Mouse (Mus musculus) left cerebral cortex, postnatal 36 days (tissue): ENCODE measurements at regions not wholly inside any gene's neighbourhood (a gene's known extent, or its start where the extent isn't known, plus 50 kb on each side); places are given as distances from the start of the nearest gene placed in this dataset.
A peak's percentile ranks its signal among the peaks of the same experiment; 100 is the strongest.
"Not testable (repeated sequence)": the region's sequence is repeated elsewhere in the genome, so short reads cannot be mapped to it uniquely, and the experiment has no call there.

Experiments used
- DNase-seq, 2 experiments: peaks; one replicate each; pipeline ENCODE4 v3.0.0; 2021 to 2022; ENCODE audit warnings: low spot score in 2 of 2, mixed read lengths in 1 of 2
- intact Hi-C: fragments of 180-260 bp; cut with DNase I; formaldehyde crosslinking; loops from one replicate; pipeline ENCODE4 v1.15.1; 2025

DNA sequence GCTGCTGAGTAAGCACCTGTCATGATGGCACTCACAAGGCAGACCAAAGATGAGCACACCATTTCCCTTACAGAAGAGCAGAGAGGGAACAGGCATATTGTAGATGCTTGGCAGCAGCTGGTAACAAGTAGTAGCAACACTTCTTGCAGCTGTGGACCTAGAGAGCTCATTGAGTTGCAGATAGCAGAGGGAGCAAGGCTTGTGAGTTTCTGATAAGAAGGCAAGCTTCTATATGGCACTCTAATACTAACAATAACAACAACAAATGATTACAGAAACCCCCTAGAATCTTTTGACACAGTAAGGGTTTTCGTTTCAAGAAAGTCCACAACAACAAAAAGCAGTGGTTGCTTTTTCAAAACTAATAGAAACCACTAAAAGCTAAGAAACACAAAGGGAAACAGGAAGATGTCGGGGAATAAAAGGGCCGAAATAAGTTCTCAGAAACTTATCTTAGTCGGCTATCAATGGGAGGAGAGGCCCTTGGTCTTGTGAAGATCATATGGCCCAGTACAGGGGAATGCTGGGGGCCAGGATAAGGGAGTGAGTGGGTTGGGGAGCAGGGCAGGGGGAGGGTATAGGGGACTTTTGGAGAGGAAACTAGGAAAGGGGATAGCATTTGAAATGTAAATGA is 248.5 kb upstream of the Tusc1 start:
- intact Hi-C loops, result no loop called here
- DNase-seq, result no peak

GRCm38 (mm10) chr4:93579343-93579742 is 244.0 kb upstream of the Tusc1 start:
- intact Hi-C loops, result no loop called here
- no peak for DNase-seq

DNA sequence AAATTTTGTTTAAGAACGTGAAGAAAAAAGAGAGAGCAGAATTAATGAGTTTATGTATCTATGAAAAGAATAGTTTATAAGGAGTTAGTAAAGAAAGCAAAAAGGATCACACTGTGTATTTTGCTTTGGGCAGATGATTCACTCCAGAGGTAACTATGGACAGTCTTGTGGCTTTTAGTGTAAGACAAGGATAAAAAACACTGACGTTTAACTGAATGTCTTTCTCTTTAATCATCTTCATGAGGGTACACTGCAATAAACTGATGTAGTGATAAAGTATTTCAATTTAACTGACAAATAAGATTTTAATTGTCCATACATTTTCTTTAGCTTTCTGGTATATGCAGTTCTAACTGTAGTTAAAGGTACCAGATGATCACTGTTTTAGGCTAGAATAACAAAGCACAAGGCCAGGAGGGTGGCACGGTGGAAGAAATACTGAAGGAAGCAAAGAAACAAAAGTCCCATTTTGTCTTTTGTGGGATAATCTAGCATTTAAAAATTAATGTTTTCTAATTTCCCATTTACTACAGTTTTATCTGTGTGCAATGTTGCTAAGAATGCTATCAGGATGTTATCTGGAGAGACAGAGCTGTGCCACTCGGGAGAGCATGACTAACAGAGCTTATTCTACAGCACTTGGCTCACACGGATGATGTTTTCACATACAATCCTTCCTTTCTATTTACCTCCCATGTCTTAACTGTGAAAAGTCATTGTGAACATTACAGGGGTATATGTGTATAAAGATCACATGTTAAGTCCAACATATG is 232.4 kb upstream of the Tusc1 start:
- DNase-seq, result no peak
- intact Hi-C loops, result no loop called here

DNA sequence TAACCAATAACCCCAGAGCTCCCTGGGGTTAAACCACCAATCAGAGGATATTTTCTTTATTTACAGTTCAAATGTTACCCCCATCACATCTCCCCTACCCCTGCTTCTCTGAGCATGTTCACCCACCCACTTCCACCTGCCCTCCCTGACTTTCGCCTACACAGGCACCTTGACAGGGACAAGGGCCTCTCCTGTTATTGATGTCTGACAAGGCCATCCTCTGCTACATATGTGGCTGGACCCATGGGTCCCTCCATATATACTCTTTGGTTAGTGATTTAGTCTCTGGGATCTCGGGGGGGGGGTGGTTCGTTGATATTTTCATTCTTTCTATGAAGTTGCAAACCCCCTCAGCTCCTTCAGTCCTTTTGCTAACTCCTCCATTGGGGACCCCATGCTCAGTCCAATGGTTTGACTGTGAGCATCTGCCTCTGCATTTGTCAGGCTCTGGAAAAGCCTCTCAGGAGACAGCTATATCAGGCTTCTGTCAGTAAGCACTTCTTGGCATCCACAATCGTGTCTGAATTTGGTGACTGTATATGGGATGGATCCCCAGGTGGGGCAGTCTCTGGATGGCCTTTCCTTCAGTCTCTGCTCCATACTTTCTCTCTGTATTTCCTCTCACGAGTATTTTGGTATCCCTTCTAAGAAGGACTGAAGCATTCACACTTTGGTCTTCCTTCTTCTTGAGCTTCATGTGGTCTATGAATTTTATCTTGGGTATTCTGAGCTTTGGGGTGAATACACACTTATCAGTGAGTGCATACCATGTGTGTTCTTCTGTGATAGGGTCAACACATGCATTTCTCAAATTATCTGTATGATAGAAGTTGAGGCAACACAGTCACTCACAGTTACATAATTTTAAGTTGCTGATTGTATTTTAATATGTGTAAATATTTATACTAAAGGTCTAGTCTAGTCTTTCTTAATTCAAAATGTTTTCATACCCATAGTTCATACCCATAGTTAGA is 220.8 kb upstream of the Tusc1 start:
- DNase-seq, result no peak
- intact Hi-C loops, result no loop called here

- DNase-seq, intact Hi-C loops: not testable (repeated sequence)
Measured at GRCm38 (mm10) chr4:93555181-93555580, 219.9 kb upstream of the Tusc1 start.

GRCm38 (mm10) chr4:93552489-93553160 is 217.3 kb upstream of the Tusc1 start:
- intact Hi-C loops, result no loop called here

DNA sequence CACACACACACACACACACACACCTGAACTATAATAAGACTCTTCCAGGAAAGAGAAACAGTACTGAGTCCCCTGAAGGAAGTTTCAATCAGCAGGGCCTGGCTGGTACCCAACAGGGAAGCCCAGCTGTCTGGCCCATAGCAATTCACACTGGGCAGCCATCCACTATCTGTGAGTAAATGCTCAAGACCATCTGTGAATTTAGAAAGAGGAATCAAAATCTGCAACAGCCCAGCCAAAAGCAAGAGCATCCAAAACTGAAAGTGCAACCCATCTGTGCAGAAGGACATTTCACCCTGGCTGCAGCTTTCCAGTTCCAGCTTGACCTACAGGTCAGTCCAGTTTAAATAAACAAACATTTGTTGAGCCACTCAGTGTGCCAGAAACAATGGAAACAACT is 215.8 kb upstream of the Tusc1 start:
- DNase-seq, result peak; percentile 38 to 54
- intact Hi-C loops, result no loop called here

More at GRCm38 (mm10) chr4:93552489-93553160, 217.3 kb upstream of the Tusc1 start:
- DNase-seq, result no peak

GRCm38 (mm10) chr4:93540588-93540987 is 205.3 kb upstream of the Tusc1 start:
- DNase-seq, result no peak
- intact Hi-C loops, result no loop called here

GRCm38 (mm10) chr4:93527382-93527781 is 192.1 kb upstream of the Tusc1 start:
- intact Hi-C loops, result no loop called here
- no peak for DNase-seq

DNA sequence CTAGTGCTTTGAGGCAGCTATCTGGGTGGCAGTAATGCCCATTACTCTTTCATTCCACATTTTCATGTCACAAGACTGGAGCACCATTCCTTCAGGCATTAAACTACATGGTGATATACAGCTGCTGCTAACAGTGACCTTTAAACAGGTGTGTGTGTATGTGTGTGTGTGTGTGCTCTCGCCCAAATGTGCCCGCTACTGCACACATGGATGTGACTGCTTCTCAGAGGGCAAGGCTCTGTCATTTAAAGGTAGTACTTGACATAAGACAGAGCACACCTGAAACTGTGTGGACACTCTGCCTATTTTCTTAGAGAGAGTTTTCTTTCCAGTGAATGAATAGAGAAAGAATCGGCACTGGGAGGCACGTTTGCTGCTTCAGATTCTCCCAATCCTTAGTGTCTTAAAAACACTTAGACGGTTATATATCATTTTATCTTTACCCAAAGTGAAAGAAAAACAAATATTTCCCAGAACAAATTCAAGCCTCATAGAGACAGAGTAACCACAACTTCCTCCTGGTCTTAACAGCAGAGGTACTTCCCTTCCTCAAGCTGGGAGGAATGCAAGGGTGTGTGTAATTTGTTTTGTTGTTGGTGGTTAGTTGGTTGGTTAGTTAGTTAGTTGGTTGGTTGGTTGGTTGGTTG is 185.3 kb upstream of the Tusc1 start:
- DNase-seq, result no peak
- intact Hi-C loops, result no loop called here

- intact Hi-C loops, result no loop called here
- DNase-seq, result no peak
Measured at GRCm38 (mm10) chr4:93518925-93519324, 183.6 kb upstream of the Tusc1 start.

- intact Hi-C loops, result no loop called here
Measured at GRCm38 (mm10) chr4:93510771-93511170, 175.5 kb upstream of the Tusc1 start.

DNA sequence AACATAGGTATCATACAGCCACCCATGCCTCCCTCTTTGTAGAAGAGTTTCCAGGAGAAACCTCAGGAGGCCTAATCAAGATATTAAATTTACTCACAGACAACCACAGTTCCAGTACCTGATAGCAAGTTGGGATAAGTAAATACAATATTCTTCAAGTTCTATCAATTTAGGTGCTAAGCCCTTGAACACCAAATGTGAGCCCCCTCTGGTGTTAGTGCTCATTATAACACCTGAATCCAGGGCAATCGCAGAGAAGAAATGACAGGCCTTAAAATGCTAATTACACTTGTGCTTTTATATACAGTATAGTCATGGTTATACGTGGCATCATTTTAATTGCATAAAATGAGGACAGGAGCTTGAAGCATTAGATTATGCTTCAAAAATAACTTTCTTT is 161.6 kb upstream of the Tusc1 start:
- intact Hi-C loops, result no loop called here
- DNase-seq, result no peak

More at GRCm38 (mm10) chr4:93510771-93511170, 175.5 kb upstream of the Tusc1 start:
- DNase-seq, result no peak

DNA sequence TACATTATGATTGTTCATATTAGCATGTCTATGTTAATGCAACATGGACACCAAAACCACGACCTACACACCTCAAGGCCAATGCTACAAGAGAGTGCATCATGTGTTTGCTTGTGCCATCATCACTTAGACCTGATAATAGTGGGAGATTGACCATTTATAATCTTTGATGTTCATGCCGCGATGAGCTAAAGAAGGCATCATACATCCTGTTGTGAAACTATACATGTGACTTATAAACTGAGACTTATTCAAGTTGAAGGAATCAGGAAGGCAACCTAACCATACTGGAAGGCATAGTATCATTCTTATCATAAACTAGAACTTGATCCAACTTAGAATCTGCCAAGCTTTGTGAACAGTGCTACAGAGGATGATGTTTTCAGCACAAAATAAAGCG is 159.0 kb upstream of the Tusc1 start:
- intact Hi-C loops, result no loop called here
- no peak for DNase-seq

DNA sequence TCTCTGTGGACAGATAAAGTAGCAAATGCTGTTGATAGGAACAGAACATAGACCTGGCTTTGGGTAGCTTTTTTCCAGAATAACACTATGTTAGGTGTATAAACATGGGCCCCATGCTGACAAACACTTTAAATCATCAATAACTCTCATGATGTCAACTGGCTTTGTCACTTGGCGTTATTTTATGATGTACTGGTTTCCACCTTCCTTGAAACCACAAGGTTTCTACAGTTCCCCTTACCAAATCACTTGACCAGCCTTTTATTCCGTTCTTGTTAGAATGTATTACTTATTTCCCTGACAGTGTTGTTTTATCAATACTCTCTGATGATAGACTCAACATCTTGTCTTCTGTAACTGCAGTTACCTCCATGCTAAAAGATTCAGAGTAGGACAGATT is 158.6 kb upstream of the Tusc1 start:
- intact Hi-C loops, result no loop called here
- DNase-seq, result no peak

- no peak for DNase-seq
Measured at GRCm38 (mm10) chr4:93493326-93493725, 158.0 kb upstream of the Tusc1 start.

DNA sequence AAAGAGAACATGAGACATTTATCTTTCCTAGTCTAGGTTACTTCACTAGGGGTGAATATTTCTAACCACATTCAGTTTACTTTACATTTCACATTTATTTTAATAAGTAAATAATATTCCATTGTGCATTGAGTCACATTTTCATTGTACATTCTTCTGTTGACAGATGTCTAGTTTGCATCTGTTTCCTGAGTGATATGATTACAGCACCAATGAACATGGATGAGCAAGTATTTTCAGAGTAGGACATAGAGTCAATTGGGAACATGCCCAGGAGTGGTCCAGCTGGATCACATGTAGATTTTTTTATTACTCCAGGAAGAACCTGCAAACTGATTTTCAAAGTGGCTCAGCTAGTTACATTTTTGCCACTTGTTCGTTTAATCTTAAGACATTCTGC is 153.3 kb upstream of the Tusc1 start:
- no peak for DNase-seq
- intact Hi-C loops, result no loop called here

More at GRCm38 (mm10) chr4:93493326-93493725, 158.0 kb upstream of the Tusc1 start:
- intact Hi-C loops, result no loop called here

DNA sequence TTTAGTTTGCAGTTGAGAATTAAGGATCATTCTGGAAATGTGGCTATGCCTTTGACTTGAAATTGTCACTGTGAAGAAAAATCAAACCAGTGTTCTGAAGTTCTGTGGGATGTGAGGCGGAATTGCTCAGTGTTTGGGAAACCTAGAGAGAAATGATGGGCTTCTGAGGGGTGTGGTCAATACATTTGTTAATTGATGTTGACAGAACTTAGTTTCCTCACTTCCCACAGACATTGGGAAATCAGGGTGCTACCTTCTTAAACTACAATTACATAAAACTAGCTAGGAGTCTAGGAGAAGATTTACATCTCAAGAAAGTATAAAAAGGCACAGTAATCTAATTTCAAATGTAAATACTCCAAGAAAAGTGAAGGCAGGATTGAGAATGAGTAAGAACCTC is 151.1 kb upstream of the Tusc1 start:
- DNase-seq, result no peak
- intact Hi-C loops, result no loop called here

DNA sequence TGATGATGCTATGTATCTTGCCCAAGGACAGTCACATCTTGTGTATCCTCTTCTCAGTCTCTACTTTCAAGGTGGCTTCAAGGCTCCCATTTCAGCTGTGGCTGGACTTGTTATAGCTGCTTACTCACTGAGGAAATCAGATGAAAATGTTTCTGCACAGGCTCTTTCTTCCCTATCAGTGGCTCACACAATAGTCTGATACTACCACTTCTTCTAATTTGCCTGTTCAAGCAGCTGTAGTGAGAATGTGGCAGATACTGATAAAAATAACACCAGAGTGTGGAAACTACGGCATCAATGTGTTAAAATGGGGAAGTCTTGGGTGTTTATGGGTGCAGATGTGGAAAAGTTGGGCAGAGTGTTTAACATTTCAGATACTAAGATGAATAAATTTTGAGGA is 145.9 kb upstream of the Tusc1 start:
- DNase-seq, result no peak
- intact Hi-C loops, result no loop called here
